Mouse (Mus musculus) right cerebral cortex, adult 18-20 months (tissue): ENCODE data around the gene Rplp2.
A peak's percentile ranks its signal among the peaks of the same experiment; 100 is the strongest.

Source experiments
- DNase-seq: peaks from one replicate; pipeline ENCODE4 v3.0.0; 2022; ENCODE audit warnings: mixed read lengths

The Rplp2 gene

GRCm38 (mm10) chr7:141468522-141469211, 21.5 kb downstream of the Rplp2 start:
- no peak for DNase-seq

GRCm38 (mm10) chr7:141469352-141469751, 22.2 kb downstream of the Rplp2 start:
- DNase-seq, result no peak

DNA sequence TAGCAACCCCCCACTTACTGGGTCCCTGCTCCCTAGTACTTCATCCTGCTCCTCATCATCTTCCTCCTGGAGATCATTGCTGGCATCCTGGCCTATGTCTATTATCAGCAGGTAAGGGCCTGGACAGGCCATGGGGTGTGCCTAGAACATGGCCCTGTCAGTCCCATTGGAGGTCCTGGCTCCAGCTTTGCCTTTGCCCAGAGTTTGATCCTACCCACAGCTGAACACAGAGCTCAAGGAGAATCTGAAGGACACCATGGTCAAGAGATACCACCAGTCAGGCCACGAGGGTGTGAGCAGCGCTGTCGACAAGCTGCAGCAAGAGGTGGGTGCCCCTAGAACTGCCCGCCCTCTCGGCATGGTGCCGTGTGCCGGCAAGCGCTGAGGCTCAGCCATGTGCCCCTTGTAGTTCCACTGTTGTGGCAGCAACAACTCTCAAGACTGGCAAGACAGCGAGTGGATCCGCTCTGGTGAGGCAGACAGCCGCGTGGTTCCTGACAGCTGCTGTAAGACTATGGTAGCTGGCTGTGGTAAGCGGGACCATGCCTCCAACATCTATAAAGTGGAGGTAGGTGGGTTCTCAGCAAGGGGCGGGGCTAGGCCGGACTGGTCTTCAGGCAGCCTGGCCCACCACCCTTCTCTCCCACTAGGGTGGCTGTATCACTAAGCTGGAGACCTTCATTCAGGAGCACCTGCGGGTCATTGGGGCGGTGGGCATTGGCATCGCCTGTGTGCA, 22.9 kb downstream of the Rplp2 start:
- DNase-seq, result no peak

DNA sequence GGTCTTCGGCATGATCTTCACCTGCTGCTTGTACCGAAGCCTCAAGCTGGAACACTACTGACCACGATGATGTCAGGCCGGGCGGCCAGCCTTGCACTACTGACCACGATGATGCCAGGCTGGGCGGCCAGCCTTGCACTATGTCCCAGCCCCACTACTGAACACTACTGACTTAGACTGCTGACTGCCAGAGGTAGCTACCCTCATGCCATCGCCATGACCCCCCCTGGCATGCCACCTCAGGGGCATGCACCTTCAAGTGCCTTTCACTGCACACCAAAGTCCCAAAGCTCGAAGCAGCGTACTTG, 23.4 kb downstream of the Rplp2 start:
- DNase-seq, result no peak

GRCm38 (mm10) chr7:141471236-141471635, 24.1 kb downstream of the Rplp2 start:
- DNase-seq, result no peak

DNA sequence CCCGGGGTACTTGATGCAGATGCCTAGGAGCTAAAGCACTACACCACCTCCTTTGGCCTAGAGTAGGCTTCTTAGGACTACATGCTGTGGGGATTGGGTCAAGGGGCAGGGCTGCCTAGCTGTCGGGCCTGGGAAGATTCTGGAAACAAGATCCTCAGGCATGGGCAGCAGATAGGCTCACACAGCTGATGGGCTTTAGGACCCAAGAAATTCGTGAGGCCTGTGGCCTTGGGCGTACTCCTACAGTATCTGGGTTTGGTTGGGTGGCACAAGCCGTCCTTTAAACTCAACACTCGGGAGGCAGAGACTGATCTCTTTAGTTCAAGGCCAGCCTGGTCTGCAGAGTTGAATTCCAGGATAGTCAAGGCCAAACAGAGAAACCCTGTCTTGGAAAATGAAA, 25.1 kb downstream of the Rplp2 start:
- no peak for DNase-seq

DNA sequence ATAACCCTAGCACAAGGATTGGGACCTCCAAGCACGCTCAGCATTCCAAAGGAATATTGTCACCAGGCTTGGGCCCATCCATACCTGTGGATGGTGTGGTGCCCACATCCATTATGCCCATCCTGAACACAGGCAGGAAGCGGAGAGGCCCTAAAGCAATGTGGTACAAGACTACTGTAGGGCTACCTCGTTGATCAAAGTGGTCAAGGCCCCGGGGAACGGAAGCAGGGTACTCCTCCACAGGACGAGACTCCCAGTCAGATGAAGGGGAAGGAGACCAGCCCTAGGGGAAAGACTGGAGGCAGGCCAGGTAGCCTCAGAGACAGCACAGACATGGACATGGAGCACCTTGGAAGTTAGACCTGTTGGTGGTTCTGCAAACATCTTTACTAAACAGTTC, 25.6 kb downstream of the Rplp2 start:
- DNase-seq, result no peak

GRCm38 (mm10) chr7:141474160-141474559, 27.0 kb downstream of the Rplp2 start:
- no peak for DNase-seq

DNA sequence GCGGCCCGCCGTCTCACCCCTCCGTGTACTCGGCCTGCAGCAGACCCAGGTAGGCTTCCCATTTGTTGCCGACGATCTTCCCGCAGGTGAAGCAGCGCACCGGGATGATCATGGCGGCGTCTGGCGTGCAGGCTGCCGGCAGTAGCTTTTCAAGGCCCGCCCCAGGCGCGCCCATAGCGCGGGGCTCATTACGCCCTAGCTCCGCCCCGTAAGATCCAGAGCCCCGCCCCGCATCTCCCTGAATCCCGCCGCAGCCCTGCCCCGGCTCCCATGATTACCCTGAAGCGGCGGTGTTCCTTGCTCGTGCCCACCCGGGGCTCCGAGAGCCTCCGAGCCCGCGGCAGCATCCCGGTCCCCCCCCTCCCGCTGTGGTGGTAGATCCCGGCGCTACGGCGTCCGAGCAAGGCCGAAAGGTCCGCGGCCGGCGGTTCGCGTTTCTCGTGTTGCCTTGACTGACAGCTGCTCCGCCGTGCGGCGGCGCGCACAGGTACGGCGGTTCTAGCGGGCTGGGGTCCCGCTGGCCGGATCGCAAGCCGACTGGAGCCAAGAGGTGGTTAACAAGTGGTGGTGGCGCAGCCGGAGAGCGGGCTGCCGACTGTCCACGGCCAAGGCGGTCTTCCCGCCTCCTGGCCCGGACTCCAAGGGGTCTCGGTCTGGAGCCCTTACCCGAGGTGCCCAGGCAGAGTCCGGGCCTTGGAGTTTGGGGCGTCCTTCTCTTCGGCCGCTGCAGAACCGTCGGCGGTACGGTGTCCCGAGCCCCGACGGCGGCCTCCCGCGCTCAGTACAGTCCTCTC, 28.0 kb downstream of the Rplp2 start, which contains the start of the genes Polr2l and Tspan4:
Gene Polr2l, minus strand, starts transcription at position 122 of the 794 bp plus-strand sequence.
Gene Tspan4, plus strand, starts transcription at position 230 of the 794 bp plus-strand sequence.
- peak; percentile 84 for DNase-seq

DNA sequence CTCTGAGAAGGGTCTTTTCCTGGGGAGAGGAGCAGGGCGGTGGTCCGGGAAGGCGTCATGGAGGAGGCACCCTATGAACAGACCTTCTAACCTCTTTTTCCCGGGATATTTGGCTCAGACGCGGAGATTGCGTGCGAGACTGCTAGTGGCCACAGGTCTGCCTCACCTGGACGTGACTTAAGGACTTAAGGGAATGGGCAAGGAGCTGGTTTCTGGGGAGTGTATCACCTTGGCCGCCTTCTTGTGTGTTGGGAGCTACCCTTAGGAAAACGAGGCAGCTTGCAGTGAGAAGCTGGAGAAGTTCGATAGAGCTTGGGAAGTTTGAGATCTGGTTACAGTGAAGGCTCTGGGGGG, 28.6 kb downstream of the Rplp2 start:
- no peak for DNase-seq

DNA sequence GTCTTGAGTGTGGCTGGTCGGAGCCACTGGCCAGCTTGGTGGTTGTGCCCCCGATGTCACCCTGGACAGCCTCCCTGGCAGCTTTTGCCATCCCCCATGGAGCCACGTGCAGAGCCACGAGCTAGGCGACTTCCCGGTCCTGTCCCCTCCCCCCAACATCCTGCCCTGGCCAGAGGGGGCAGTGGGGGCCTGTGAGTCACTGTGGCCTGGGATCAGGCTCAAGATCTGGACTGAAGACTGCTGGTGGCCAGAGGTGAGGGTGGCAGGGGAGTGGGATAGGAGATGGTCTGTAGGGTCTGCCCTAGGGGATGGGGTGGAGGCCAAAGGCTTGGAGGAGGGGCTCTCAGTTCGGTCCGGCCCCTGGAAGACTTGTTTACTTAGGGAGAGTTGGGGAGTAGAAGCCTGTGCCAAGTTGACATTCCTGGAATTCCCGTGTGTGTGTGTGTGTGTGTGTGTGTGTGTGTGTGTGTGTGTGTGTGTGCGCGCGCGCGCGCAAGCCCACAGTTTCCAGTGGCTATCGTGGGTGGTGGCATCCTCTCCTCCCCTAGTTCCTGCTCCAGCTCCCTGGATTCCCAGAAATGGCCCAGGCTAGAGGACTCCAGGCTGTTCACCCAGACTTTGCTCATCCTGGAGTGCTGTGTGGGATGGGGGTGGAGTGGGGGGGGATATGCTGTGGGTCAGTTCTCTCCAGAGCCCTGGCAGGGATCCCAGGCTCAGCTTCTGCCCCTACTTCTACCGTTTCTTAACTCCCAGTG, 29.2 kb downstream of the Rplp2 start:
- DNase-seq, result peak; percentile 52

GRCm38 (mm10) chr7:141476981-141477370, 29.8 kb downstream of the Rplp2 start:
- DNase-seq, result no peak

DNA sequence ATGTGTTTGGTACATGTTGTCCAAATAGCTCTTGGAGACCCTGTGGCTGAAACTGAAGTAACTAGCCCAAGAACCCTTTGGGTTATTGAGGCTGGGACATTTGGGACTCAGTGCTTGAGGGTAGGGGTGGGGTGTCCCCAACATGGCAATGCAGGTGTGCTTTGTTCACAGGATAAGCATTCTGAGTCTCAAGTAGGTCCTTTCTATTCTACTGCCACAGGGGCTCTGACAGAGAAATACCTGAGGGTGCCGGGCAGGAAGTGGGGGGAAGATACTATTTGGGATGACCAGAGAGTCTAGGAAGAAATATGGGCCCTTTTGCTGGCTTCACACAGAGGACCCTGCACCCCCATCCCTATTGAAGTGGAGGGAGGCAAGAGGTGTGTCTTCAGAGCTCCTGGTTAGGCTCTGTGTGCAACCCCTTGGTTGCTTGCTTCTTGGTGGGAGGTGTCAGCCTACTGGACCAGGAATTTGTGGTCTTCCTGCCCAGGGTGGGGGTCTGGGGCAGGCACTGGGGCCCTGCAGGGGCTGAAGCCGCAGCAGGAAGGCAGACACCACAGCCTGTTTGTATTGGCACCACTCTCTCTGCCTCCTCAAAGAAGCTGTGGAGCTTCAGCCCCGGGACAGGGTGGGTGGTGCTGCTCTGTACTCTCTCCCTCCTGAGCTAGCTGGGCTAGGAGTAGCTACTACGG, 30.6 kb downstream of the Rplp2 start:
- no peak for DNase-seq

GRCm38 (mm10) chr7:141478270-141478748, 31.1 kb downstream of the Rplp2 start:
- no peak for DNase-seq

DNA sequence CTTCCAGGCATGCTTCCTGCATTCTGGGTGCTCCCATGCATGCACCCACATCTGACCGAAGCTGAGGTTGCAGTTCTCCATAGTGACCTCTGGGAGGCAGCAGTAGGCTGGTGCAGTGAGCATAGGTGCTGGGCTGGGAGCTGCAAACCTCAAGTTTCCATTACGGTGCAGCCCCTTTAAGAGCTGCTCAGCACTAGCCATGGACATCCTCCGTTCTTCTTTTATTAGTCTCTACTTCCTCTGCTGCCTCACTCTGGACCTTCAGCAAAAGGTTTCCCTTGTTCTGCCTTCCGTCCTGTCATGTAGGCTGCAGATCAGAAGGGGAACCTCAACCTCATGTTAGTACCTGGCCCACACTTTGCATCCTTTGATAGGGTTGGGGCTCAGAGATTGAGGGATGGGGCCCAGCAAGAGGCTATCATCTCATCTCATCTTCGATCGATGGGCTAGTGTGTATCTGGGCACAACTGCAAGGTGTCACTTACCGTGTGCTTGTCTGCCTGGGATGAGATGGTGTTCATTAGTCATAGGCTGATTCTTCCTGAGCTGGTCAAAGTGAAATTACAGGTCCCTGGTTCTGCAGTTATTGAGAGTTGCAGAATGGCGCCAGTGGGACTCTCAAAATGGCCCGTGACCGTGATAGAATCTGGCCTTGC, 33.8 kb downstream of the Rplp2 start:
- peak; percentile 75 for DNase-seq

DNA sequence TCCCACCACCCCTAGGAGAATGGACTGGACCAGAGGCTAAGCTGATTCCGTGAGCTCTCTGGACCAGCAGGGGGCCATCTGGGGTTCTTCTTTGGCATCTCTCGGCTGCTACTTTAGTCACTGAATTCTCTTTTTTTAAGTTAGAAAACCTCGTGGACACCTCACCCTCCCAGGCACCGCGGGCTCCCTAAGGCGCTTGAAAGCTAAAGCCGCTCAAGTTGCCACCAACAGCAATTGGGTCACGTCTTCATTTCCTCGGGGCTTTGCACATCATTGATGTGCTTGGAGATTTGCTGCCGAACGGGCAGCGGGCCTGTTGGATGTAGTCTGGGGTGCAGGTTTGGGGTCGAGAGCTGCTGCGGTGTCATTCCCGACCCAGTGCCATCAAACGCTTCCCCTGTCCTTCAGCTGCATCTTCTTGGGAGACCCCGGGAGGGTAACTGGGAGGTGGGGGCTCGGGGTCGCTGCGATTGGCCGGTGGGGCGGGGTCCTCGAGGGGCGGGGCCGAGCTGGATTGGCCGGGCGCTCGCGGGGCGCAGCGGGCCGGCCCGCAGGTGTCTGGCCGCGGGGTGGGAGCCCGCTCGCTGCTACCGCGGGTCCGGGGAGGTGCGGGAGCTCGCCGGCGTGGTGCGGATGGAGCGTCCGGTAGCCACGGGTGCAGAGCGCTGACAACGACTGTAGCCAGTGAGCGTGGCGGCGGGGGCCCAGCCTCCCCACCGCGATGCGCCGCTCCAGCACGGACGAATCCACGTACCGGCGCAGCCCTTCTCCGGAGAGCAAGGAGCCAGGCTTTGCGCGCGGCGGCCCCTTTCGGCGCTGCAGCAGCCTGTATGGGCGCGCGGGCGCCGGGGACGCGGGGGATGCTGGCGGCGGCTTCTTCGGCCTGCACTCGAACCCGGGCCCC, 34.6 kb downstream of the Rplp2 start:
- DNase-seq, result peak; percentile 56

- no peak for DNase-seq
These were observed 35.4 kb downstream of the Rplp2 start for GRCm38 (mm10) chr7:141482531-141483024.

DNA sequence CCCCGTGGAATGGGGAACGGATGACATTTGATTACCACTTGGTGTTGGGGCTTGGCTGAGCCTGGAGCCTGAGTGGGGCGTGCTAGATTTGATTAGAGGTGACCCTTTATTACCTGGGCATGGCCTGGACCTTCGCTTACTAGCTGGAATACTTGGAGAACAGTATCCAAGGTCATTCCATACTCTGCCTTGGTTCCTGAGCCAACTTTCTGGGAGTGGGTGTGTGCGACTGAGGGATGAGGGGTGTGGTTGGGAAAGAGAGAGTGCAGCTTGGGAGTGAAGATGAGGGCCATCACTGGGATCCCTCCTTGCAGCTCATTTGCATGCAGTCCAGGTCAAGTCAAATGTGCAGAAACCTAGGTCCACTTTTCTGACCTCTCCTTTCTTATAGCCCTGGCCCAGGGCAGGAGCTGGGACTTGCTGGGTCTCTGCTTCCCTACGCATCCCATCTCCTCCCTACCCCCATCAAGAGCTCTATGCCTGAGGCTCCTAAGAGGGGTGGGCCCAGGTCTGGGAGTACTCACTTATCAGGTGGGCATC, 36.0 kb downstream of the Rplp2 start:
- DNase-seq, result no peak

DNA sequence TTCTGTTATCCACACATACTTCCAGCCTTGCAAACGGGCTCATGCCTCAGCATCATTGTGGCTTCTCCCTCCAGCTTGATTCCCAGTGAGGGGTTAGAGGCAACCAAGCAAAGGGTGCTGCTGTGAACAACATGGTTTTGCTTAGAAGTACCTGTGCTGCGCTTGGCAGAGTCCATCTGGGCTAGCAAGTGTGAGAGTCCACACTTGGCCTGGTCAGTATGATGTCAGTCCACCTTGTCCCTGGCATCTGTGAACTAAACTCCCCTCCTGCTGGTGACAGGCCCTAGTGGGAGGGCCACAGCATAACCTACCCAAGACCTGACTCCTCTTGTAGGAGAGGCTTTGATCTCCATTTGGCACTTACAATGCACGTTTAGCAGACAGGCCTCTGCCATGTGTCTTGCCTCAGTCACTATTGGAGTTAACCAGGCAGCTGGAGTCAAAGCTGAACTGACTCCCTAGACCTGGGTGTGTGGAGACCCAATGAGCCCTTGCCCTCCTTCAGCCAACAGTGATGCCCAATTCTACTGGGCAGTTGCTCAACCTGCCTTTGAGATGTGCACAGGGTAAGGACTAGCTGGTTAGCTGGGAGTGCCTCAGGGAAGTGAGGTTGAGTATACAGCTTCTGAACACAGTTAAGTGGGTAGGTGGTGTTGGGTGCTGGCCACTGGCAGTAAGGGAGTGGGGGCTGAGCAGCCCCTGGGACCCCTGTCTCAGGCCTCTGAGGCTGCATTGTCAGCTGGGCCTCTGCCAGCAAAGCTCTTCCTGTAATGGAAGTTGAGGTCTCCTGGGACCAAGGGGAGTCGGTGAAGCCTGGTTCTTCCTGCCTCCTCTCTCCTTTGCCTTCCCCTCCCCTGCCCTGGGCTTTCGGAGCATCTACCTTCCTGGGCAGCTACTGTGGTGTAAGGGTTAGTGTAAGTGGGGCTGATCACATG, 37.3 kb downstream of the Rplp2 start:
- DNase-seq, result no peak
